Mouse (Mus musculus) cerebellum, adult (tissue): ENCODE measurements around the gene Slc30a3.

Experiments
- ATAC-seq: cut with Nextera tagmentation; 2 replicates; pipeline ENCODE4 v1.9.2; 2017; ENCODE audit warnings: mild to moderate bottlenecking, moderate library complexity, mixed read lengths; ENCODE audit not compliant: insufficient number of reproducible peaks, low FRiP score, low TSS enrichment

Gene Slc30a3

GRCm38 (mm10) chr5:31094100-31094798 lies 13.8 kb downstream of the Slc30a3 start:
- no peak for ATAC-seq

- ATAC-seq = no peak
These were observed 14.6 kb downstream of the Slc30a3 start for GRCm38 (mm10) chr5:31093151-31094041.

GRCm38 (mm10) chr5:31092231-31092975 lies 15.6 kb downstream of the Slc30a3 start:
- ATAC-seq = no peak

- no peak for ATAC-seq
These were observed 20.9 kb downstream of the Slc30a3 start for GRCm38 (mm10) chr5:31087131-31087530.

- ATAC-seq = no peak
These were observed 21.4 kb downstream of the Slc30a3 start for GRCm38 (mm10) chr5:31086606-31087005.

GRCm38 (mm10) chr5:31083949-31084348 lies 24.1 kb downstream of the Slc30a3 start:
- ATAC-seq = no peak

GRCm38 (mm10) chr5:31082935-31083625 lies 25.0 kb downstream of the Slc30a3 start:
- ATAC-seq = no peak

GRCm38 (mm10) chr5:31082355-31082754 lies 25.7 kb downstream of the Slc30a3 start:
- ATAC-seq = no peak

GRCm38 (mm10) chr5:31081386-31081785 lies 26.7 kb downstream of the Slc30a3 start:
- ATAC-seq = no peak

GRCm38 (mm10) chr5:31080795-31081164 lies 27.3 kb downstream of the Slc30a3 start:
- ATAC-seq = no peak

GRCm38 (mm10) chr5:31080059-31080794 lies 27.8 kb downstream of the Slc30a3 start:
- ATAC-seq = no peak

- ATAC-seq = no peak
These were observed 31.7 kb downstream of the Slc30a3 start for GRCm38 (mm10) chr5:31076346-31076745.

GRCm38 (mm10) chr5:31073176-31073575 lies 34.9 kb downstream of the Slc30a3 start:
- no peak for ATAC-seq

GRCm38 (mm10) chr5:31071821-31072220 lies 36.2 kb downstream of the Slc30a3 start:
- ATAC-seq = no peak

- ATAC-seq = no peak
These were observed 37.0 kb downstream of the Slc30a3 start for GRCm38 (mm10) chr5:31071059-31071458.

GRCm38 (mm10) chr5:31069810-31070209 lies 38.2 kb downstream of the Slc30a3 start:
- ATAC-seq = no peak

GRCm38 (mm10) chr5:31055216-31056140 lies 52.6 kb downstream of the Slc30a3 start:
- no peak for ATAC-seq
